Mouse (Mus musculus) intestine, embryonic 16.5 days (tissue): Measurements from ENCODE around the gene Kcp. TPM values are rescaled to one million over a fixed set of nuclear protein-coding genes. Genes with fewer than 3 reads are reported as not detected.

Source experiments
- ATAC-seq: fragments of 200-750 bp; cut with Nextera tagmentation; 2 replicates; pipeline ENCODE4 v1.8.0; 2017; ENCODE audit warnings: moderate TSS enrichment, moderate library complexity
- H3K27ac ChIP-seq: fragments of 300-500 bp; sonication (generic); 2 replicates; pipeline ENCODE4 v1.5.1; 2014; ENCODE audit warnings: mild to moderate bottlenecking, low read length
- H3K27me3 ChIP-seq: fragments of 300-500 bp; sonication (generic); replicated peaks from 2 replicates; pipeline ENCODE4 v1.6.1; 2014; ENCODE audit warnings: low read length, control low read depth, mixed read lengths; ENCODE audit not compliant: control insufficient read depth, insufficient read depth
- H3K36me3 ChIP-seq: fragments of 300-500 bp; sonication (generic); 2 replicates; pipeline ENCODE4 v1.6.1; 2014; ENCODE audit warnings: low read length, control low read depth; ENCODE audit not compliant: control insufficient read depth, insufficient read depth
- H3K4me1 ChIP-seq: fragments of 300-500 bp; sonication (generic); 2 replicates; pipeline ENCODE4 v1.6.1; 2014; ENCODE audit warnings: low read length, control low read depth, mixed read lengths; ENCODE audit not compliant: control insufficient read depth, insufficient read depth
- H3K4me2 ChIP-seq: fragments of 300-500 bp; sonication (generic); 2 replicates; pipeline ENCODE4 v1.6.1; 2014; ENCODE audit warnings: low read depth, low read length, control low read depth
- H3K4me3 ChIP-seq: fragments of 300-500 bp; sonication (generic); 2 replicates; pipeline ENCODE4 v1.5.1; 2014; ENCODE audit warnings: mild to moderate bottlenecking, low read length
- H3K9ac ChIP-seq: fragments of 300-500 bp; sonication (generic); 2 replicates; pipeline ENCODE4 v1.6.1; 2014; ENCODE audit warnings: low read depth, low read length
- H3K9me3 ChIP-seq: fragments of 300-500 bp; sonication (generic); 2 replicates; pipeline ENCODE4 v1.6.1; 2016; ENCODE audit warnings: low read length, control low read depth; ENCODE audit not compliant: control insufficient read depth
- WGBS: fragments of 180-500 bp; shearing (Covaris S2); extraction: QIAGEN DNeasy Blood & Tissue Kit; methylation state at CpG from one replicate; pipeline ENCODE4 v1.1.7; 2014; 5-methylcytosine and 5-hydroxymethylcytosine counted together
- polyA plus RNA-seq: library from polyadenylated mRNA; unstranded; fragments of >200 nt; fragmentation: Nextera tagmentation; extraction: Ambion mirVana; gene quantifications from 2 replicates; pipeline ENCODE4 v1.2.1, GENCODE M21; 2015

Kcp gene
- polyA plus RNA-seq, 1 experiment from 2014 or later = 12.0 TPM

DNA sequence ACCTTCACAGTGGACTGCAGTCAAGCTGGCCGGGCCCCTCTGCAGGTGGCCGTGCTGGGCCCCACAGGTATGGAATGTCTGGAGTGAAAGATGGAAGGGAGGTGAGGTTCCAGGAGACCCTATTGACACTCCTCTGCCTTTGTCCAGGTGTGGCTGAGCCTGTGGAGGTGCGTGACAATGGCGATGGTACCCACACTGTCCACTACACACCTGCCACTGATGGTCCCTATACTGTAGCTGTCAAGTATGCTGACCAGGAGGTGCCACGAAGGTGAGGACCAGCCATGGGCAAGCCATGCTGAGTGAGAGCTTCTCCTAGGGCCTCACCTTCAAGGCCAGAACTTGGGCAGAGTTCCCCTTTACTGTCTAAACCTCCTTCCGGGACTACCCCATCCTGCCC, 57.1 kb downstream of the Kcp start:
- Histone ChIP-seq H3K36me3 (peaks cover 9% of the 10 kb centered on the region; the same call in 1 of the 2 replicates), H3K4me3 (no peak overlapping the region), H3K27ac (no peak overlapping the region), H3K4me2 (no peak overlapping the region), H3K9me3 (no peaks in the 10 kb centered on the region), H3K27me3 (no peaks in the 10 kb centered on the region; the same call in 1 of the 2 replicates), H3K9ac (no peak overlapping the region), H3K4me1 (no peaks in the 10 kb centered on the region)
- 93% methylated on average over 6 of the region's 6 CpGs for WGBS
- no peak for ATAC-seq

- 33% methylated on average over 4 of the region's 4 CpGs for WGBS
- no peaks in the 10 kb centered on the region for H3K4me1 ChIP-seq
- no peak overlapping the region for H3K4me2 ChIP-seq
- H3K9me3 ChIP-seq = no peaks in the 10 kb centered on the region
- peaks cover 12% of the 10 kb centered on the region; the same call in 1 of the 2 replicates for H3K36me3 ChIP-seq
- H3K27ac ChIP-seq = no peak overlapping the region
- no peak overlapping the region for H3K4me3 ChIP-seq
- no peak for ATAC-seq
- H3K9ac ChIP-seq = no peak overlapping the region
- H3K27me3 ChIP-seq = no peaks in the 10 kb centered on the region; the same call in 1 of the 2 replicates
Measured at GRCm38 (mm10) chr6:29449858-29450257, 57.9 kb downstream of the Kcp start.

DNA sequence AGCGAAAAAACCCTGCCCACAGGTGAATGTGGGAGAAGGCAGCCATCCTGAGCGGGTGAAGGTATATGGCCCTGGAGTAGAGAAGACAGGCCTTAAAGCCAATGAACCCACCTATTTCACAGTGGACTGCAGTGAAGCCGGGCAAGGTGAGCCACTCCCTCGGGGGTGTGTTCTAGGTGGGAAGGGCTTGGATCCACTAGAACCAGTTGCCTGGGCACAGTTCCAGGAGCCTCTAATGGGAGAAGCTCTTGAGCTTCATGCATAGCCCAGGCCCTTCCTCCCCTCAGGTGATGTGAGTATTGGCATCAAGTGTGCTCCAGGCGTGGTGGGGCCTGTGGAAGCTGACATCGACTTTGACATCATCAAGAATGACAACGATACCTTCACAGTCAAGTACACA, 62.4 kb downstream of the Kcp start:
- H3K9ac ChIP-seq = no peak overlapping the region
- H3K36me3 ChIP-seq = peaks cover 18% of the 10 kb centered on the region; the same call in 1 of the 2 replicates
- H3K4me1 ChIP-seq = no peaks in the 10 kb centered on the region
- H3K4me2 ChIP-seq = no peak overlapping the region
- no peak overlapping the region for H3K27ac ChIP-seq
- no peaks in the 10 kb centered on the region for H3K9me3 ChIP-seq
- ATAC-seq = no peak
- H3K27me3 ChIP-seq = no peaks in the 10 kb centered on the region
- no peak overlapping the region for H3K4me3 ChIP-seq
- WGBS = 92% methylated on average over 7 of the region's 7 CpGs

GRCm38 (mm10) chr6:29444773-29445172, 63.0 kb downstream of the Kcp start:
- no peak overlapping the region for H3K9ac ChIP-seq
- H3K4me3 ChIP-seq = no peak overlapping the region
- H3K36me3 ChIP-seq = peaks cover 18% of the 10 kb centered on the region; the same call in 1 of the 2 replicates
- no peak overlapping the region for H3K4me2 ChIP-seq
- H3K4me1 ChIP-seq = no peaks in the 10 kb centered on the region
- H3K27me3 ChIP-seq = no peaks in the 10 kb centered on the region
- no peak for ATAC-seq
- 70% methylated on average over 11 of the region's 11 CpGs for WGBS
- no peak overlapping the region for H3K27ac ChIP-seq
- no peaks in the 10 kb centered on the region for H3K9me3 ChIP-seq

- H3K27me3 ChIP-seq = peaks cover 4% of the 10 kb centered on the region; the same call in 1 of the 2 replicates
- H3K4me3 ChIP-seq = no peak overlapping the region
- ATAC-seq = no peak
- H3K4me1 ChIP-seq = peaks cover 7% of the 10 kb centered on the region; the same call in 1 of the 2 replicates
- no peaks in the 10 kb centered on the region for H3K9me3 ChIP-seq
- WGBS = 89% methylated on average over 6 of the region's 6 CpGs
- no peak overlapping the region for H3K9ac ChIP-seq
- no peak overlapping the region for H3K4me2 ChIP-seq
- no peak overlapping the region for H3K27ac ChIP-seq
- H3K36me3 ChIP-seq = peaks cover 6% of the 10 kb centered on the region; the same call in 1 of the 2 replicates
Measured at GRCm38 (mm10) chr6:29439789-29440188, 68.0 kb downstream of the Kcp start.

- Histone ChIP-seq H3K4me1 (peaks cover 7% of the 10 kb centered on the region; the same call in 1 of the 2 replicates), H3K9me3 (no peaks in the 10 kb centered on the region), H3K9ac (no peak overlapping the region), H3K4me3 (no peak overlapping the region), H3K27ac (no peak overlapping the region), H3K36me3 (peaks cover 3% of the 10 kb centered on the region; the same call in 1 of the 2 replicates), H3K27me3 (peaks cover 8% of the 10 kb centered on the region), H3K4me2 (no peak overlapping the region)
- WGBS = 92% methylated on average over 4 of the region's 4 CpGs
- no peak for ATAC-seq
Measured at GRCm38 (mm10) chr6:29439251-29439650, 68.5 kb downstream of the Kcp start.

DNA sequence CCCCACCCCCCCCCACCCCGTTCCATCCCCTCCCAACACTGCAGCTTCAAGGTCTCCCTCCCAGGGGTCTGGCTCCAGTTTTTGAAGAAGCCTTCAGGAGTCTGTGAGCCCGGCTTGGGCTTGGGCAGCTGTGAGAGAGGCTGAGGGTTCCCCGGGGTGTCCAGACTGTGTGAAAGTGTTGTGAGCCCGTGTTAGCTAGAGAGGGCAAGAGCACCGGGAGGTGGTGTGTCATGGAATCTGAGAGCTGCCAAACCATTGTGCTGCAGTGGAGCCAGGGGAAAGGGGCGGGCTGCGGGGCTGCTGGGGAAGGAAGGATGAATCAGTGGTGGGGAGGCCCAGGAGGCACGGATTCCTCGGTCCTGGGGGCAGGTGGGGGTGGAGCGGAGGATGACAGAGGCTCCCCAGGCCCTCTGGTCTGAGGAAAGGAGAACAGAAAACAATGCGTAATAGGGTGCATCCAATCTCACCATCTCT, 71.3 kb downstream of the Kcp start:
- peaks cover 13% of the 10 kb centered on the region for H3K4me1 ChIP-seq
- H3K4me3 ChIP-seq = peak overlapping the region; percentile 65
- peak overlapping the region; percentile 85 for H3K4me2 ChIP-seq
- 11% methylated on average over 11 of the region's 11 CpGs for WGBS
- peak overlapping the region; percentile 76 for H3K9ac ChIP-seq
- H3K36me3 ChIP-seq = no peaks in the 10 kb centered on the region
- H3K27ac ChIP-seq = peak overlapping the region; percentile 86
- ATAC-seq = no peak
- peaks cover 14% of the 10 kb centered on the region for H3K27me3 ChIP-seq
- H3K9me3 ChIP-seq = no peaks in the 10 kb centered on the region

GRCm38 (mm10) chr6:29435940-29436451, 71.8 kb downstream of the Kcp start:
- peaks cover 13% of the 10 kb centered on the region for H3K4me1 ChIP-seq
- 14% methylated on average over 6 of the region's 6 CpGs for WGBS
- no peaks in the 10 kb centered on the region for H3K9me3 ChIP-seq
- H3K9ac ChIP-seq = peak overlapping the region; percentile 76
- ATAC-seq = peak; percentile 39; the same call in 1 of the 2 replicates
- peak overlapping the region; percentile 86 for H3K27ac ChIP-seq
- peaks cover 14% of the 10 kb centered on the region for H3K27me3 ChIP-seq
- no peaks in the 10 kb centered on the region for H3K36me3 ChIP-seq
- H3K4me3 ChIP-seq = peak overlapping the region; percentile 65
- H3K4me2 ChIP-seq = peak overlapping the region; percentile 85

DNA sequence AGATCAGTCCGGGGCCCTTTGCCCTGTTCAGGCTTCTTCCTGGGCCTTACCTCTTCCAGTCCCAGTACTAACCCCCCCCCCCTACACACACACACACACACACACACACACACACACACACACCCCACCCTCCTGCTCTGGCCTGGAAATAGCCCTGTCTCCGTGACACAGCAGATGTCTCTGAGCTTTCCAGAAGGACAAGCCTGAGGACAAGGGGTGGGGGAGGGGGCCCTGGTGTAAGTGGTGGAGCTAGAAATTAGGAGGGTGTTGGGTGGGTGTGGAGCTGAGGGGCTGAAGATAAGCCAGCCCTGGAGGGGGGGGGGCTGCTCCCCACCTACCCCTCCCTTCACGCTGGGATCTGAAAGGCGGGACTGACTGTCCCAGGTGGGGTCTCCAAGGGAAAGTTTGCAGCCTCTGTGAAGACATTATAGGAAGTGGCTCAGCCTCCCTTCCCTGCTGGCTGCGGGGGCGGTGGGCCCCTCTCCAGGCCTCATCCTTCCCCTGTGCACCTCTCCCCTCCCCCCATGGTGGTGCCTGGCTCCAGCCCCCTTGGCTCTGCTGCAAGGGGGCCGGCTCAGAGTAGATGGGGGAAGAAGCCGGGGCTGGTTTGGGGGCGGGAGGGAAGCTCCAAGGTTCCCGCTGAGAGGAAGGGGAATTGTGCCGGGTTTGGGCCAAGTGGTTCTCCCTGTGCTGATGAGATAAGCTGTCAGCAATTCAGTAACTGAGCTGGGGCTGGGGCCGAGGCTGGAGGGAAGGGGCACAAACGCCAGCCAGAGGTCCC, 72.7 kb downstream of the Kcp start:
- H3K4me3 ChIP-seq = peak overlapping the region; percentile 65
- no peaks in the 10 kb centered on the region for H3K36me3 ChIP-seq
- peak; percentile 68 for ATAC-seq
- WGBS = 8% methylated on average over 12 of the region's 13 CpGs
- H3K9me3 ChIP-seq = no peaks in the 10 kb centered on the region
- peaks cover 13% of the 10 kb centered on the region for H3K4me1 ChIP-seq
- peak overlapping the region; percentile 85 for H3K4me2 ChIP-seq
- H3K27ac ChIP-seq = peak overlapping the region; percentile 86
- H3K9ac ChIP-seq = peak overlapping the region; percentile 76
- H3K27me3 ChIP-seq = peaks cover 14% of the 10 kb centered on the region
